8 mouse cellular contexts compared by ENCODE assay signal in the genomic region with DNA sequence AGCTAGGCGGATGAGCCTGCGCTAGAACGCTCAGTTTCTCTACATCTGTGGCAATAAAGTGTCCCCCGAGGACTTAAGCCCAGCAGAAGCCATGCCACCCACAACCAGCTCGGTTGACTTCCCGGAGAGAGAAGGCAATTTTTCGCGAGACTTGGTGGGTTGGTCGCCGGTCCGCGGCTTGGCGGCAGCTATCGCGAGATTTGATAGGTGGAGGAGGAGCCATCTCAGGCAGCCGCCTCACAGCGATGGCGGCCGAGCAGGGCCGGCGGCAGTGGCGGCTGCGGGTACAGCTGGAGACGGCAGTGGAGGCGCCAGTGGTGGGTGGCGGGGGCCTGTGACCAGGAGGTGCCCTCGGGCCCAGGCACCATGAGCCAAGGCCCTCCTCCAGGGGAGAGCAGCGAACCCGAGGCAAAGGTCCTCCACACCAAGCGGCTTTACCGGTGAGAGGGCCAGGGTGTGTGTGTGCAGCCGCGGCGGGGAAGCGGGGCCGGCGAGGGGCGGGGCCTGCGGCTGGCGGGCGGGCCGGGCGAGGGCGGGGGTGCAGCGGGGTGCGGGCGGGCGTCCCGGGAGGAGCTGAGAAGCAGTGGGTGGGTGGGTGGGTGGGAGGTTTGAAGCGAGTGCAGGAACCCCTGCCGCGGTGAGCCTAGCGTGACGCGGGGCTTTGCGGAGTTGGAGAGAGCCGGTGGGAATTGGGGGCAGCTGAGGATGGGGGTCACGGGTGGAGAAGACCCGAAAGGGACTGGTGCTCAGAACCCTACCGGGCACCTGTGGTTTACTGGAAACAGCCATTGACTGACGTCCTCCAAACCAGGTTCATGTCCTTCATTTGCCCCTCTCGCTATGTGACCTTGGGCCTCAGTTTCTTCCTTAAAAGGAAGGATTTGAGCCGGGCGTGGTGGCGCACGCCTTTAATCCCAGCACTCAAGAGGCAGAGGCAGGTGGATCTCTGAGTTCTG. TPM values are rescaled to one million over a fixed set of nuclear protein-coding genes. Genes with fewer than 3 reads are reported as not detected.
A peak's percentile ranks its signal among the peaks of the same experiment; 100 is the strongest.
DNase-seq lines count a peak whose midpoint lies in the region; ATAC-seq and TF ChIP-seq lines count a peak whose summit lies in the region.

A gene (minus strand): TSS at position 91 of the 956 bp plus-strand sequence.
A gene (plus strand): TSS at position 203 of the 956 bp plus-strand sequence.

- DNase-seq in Patski (ENCODE audit: low read depth, low spot score), result peak; percentile 93
- DNase-seq in cerebellum, postnatal 14 days, result peak; percentile 96 to 97
- peak; percentile 92 for DNase-seq in frontal cortex, postnatal 25 days (ENCODE audit: low spot score in 2 of 2)
- peak; percentile 95 for DNase-seq in hindbrain, embryonic 14.5 days (ENCODE audit: low spot score)
- DNase-seq in layer of hippocampus, postnatal 36 days, result peak; percentile 95 to 97
- peak; percentile 97 for DNase-seq in lung, postnatal 36 days
- peak; percentile 98 for DNase-seq in retina, postnatal 1 day
- peak; percentile 92 to 96 for DNase-seq in urinary bladder, adult 18-20 months (ENCODE audit: low spot score in 2 of 2)

- POLR2A ChIA-PET in Patski (lab: Charles Lee), result interaction anchor here (0.6 to 4.7 kb wide), 12 partner anchors 11 to 194 kb away, joined by 3 to 27 read pairs (median 4); a partner anchor contains a TSS

- H3K9me3 ChIP-seq in hindbrain, embryonic 14.5 days (ENCODE audit: control insufficient read depth, low read length), result no peaks in the 10 kb centered on the region

- TF ChIP-seq CTCF in Patski (IDR thresholded peaks at IDR 0.05), result no peak

- H3K36me3 ChIP-seq in hindbrain, embryonic 14.5 days (replicated peaks; ENCODE audit: control insufficient read depth, insufficient read depth), result peaks cover 6% of the 10 kb centered on the region

- peak within 1 kb of the TSS; percentile 76 for H3K4me3 ChIP-seq in hindbrain, embryonic 14.5 days (replicated peaks; ENCODE audit: low read length)

- no peaks in the 10 kb centered on the region for H3K27me3 ChIP-seq in Patski
- H3K27me3 ChIP-seq in hindbrain, embryonic 14.5 days (ENCODE audit: control insufficient read depth, insufficient read depth, low read length), result no peaks in the 10 kb centered on the region

- WGBS in hindbrain, embryonic 14.5 days, result 2% methylated on average over 47 of the region's 66 CpGs

- peak within 1 kb of the TSS; percentile 95 for H3K27ac ChIP-seq in hindbrain, embryonic 14.5 days

- CTCF ChIA-PET in Patski (lab: Charles Lee), result interaction anchor here (1.1 to 2.4 kb wide), 4 partner anchors 11 to 186 kb away, joined by 3 to 9 read pairs (median 4); no protein-coding TSS in a partner anchor

- H3K9ac ChIP-seq in hindbrain, embryonic 14.5 days, result peak within 1 kb of the TSS; percentile 87

- peak within 1 kb of the TSS; percentile 76 for H3K4me2 ChIP-seq in hindbrain, embryonic 14.5 days (replicated peaks)

- in situ Hi-C loops in Patski (cut with MboI; ENCODE audit: low pct_unique_long_range_greater_than_20kb), result no loop called here

- H3K4me1 ChIP-seq in hindbrain, embryonic 14.5 days (replicated peaks; ENCODE audit: control insufficient read depth, insufficient read depth, low read length), result peaks cover 18% of the 10 kb centered on the region

- ATAC-seq in Patski, result peak; percentile 76
- peak; percentile 96 for ATAC-seq in hindbrain, embryonic 14.5 days (ENCODE audit: low FRiP score)

RNA-seq across cellular contexts. Expression of the first gene that starts in this region (rescaled TPM):
- 3.1 TPM for polyA plus RNA-seq in Patski (2021)
- 0.67 and 0.82 TPM in 2 replicates for polyA plus RNA-seq in hindbrain, embryonic 14.5 days (2014; fragmentation: Nextera tagmentation; extraction: Ambion mirVana)
- 1 to 10 TPM; 1.5 to 1.9 TPM for total RNA-seq in layer of hippocampus, postnatal 36 days (2021)

RNA-seq across cellular contexts. Expression of the second gene that starts in this region (rescaled TPM):
- polyA plus RNA-seq in Patski (2021), result 90.1 TPM
- polyA plus RNA-seq in hindbrain, embryonic 14.5 days (2014; fragmentation: Nextera tagmentation; extraction: Ambion mirVana), result 44.2 and 47.9 TPM in 2 replicates
- total RNA-seq in layer of hippocampus, postnatal 36 days (2021), result 10 to 100 TPM; 65.1 to 72.6 TPM

Comparison
In these comparisons a context has a peak if more than half of its experiments do, and no peak if none do; other contexts are left out.
1. Peak in every context shown above with its lines: DNase-seq, ATAC-seq, H3K4me3 ChIP-seq and H3K27ac ChIP-seq.